In genomic region chr13:56752474-56753191, GRCm38 (mm10) we compare ENCODE assay signal across 8 mouse cellular contexts. TPM values are rescaled to one million over a fixed set of nuclear protein-coding genes. Genes with fewer than 3 reads are reported as not detected.
A peak's percentile ranks its signal among the peaks of the same experiment; 100 is the strongest.
DNase-seq lines count a peak whose midpoint lies in the region; ATAC-seq and TF ChIP-seq lines count a peak whose summit lies in the region.

No protein-coding gene starts in this region.

- peak overlapping the region; percentile 69 for H3K9ac ChIP-seq in lung, embryonic 16.5 days (ENCODE audit: low read length)
- H3K9ac ChIP-seq in embryonic facial prominence, embryonic 13.5 days: peak overlapping the region; percentile 72
- peak overlapping the region; percentile 51 for H3K9ac ChIP-seq in intestine, embryonic 16.5 days (ENCODE audit: low read depth, low read length)
- H3K9ac ChIP-seq in neural tube, embryonic 12.5 days: peak overlapping the region; percentile 52

- TF ChIP-seq POLR2A in lung, adult 2 months (IDR thresholded peaks at IDR 0.05; ENCODE audit: borderline replicate concordance, extremely low read depth, low read depth, low read length): no peak

- no peak for TF ChIP-seq CTCF in lung, adult 2 months (IDR thresholded peaks at IDR 0.05; ENCODE audit: insufficient read depth, low read length)

- 2% methylated on average over 40 of the region's 41 CpGs for WGBS in lung, embryonic 16.5 days
- 1% methylated on average over 39 of the region's 41 CpGs for WGBS in embryonic facial prominence, embryonic 13.5 days
- WGBS in intestine, embryonic 16.5 days: 3% methylated on average over 41 of the region's 41 CpGs
- under 1% methylated on average over 41 of the region's 41 CpGs for WGBS in neural tube, embryonic 12.5 days
- 12% methylated on average over 41 of the region's 41 CpGs for WGBS in lung, adult 2 months

- H3K9me3 ChIP-seq in lung, embryonic 16.5 days (ENCODE audit: control insufficient read depth, low read length): no peaks in the 10 kb centered on the region
- H3K9me3 ChIP-seq in embryonic facial prominence, embryonic 13.5 days: no peaks in the 10 kb centered on the region
- no peaks in the 10 kb centered on the region for H3K9me3 ChIP-seq in intestine, embryonic 16.5 days (ENCODE audit: control insufficient read depth, low read length)
- H3K9me3 ChIP-seq in neural tube, embryonic 12.5 days: no peaks in the 10 kb centered on the region

- H3K4me3 ChIP-seq in lung, embryonic 16.5 days (ENCODE audit: low read length): peak overlapping the region; percentile 52
- H3K4me3 ChIP-seq in embryonic facial prominence, embryonic 13.5 days: peak overlapping the region; percentile 54
- H3K4me3 ChIP-seq in intestine, embryonic 16.5 days (ENCODE audit: low read length): peak overlapping the region; percentile 51
- H3K4me3 ChIP-seq in neural tube, embryonic 12.5 days: peak overlapping the region; percentile 40
- H3K4me3 ChIP-seq in lung, adult 2 months (replicated peaks; ENCODE audit: extremely low read depth, low read depth, low read length): no peak overlapping the region

- no peak for DNase-seq in lung, adult 18-20 months
- DNase-seq in gastrocnemius, adult 8-10 months (ENCODE audit: low spot score in 2 of 2): no peak
- DNase-seq in gastrocnemius, postnatal 4 days (ENCODE audit: low spot score in 2 of 2): no peak
- no peak for DNase-seq in lung, adult 2 months

- H3K27ac ChIP-seq in lung, embryonic 16.5 days (ENCODE audit: low read length): no peak overlapping the region; the same call in 1 of the 2 replicates
- no peak overlapping the region for H3K27ac ChIP-seq in embryonic facial prominence, embryonic 13.5 days
- no peak overlapping the region for H3K27ac ChIP-seq in intestine, embryonic 16.5 days (ENCODE audit: low read length)
- H3K27ac ChIP-seq in neural tube, embryonic 12.5 days: no peak overlapping the region

- ATAC-seq in lung, embryonic 16.5 days (ENCODE audit: low read depth): no peak
- no peak for ATAC-seq in embryonic facial prominence, embryonic 13.5 days (ENCODE audit: insufficient number of reproducible peaks, insufficient read depth, low FRiP score, low TSS enrichment, low read depth)
- ATAC-seq in intestine, embryonic 16.5 days: no peak
- ATAC-seq in neural tube, embryonic 12.5 days (ENCODE audit: low FRiP score, low read depth): peak; percentile 25; the same call in 1 of the 2 replicates

- H3K36me3 ChIP-seq in lung, embryonic 16.5 days (ENCODE audit: control insufficient read depth, insufficient read depth, low read length): no peaks in the 10 kb centered on the region
- H3K36me3 ChIP-seq in embryonic facial prominence, embryonic 13.5 days: no peaks in the 10 kb centered on the region
- H3K36me3 ChIP-seq in intestine, embryonic 16.5 days (ENCODE audit: control insufficient read depth, insufficient read depth, low read length): no peaks in the 10 kb centered on the region
- H3K36me3 ChIP-seq in neural tube, embryonic 12.5 days: no peaks in the 10 kb centered on the region

- peak overlapping the region; percentile 94 for H3K4me2 ChIP-seq in lung, embryonic 16.5 days (ENCODE audit: low read depth, low read length)
- H3K4me2 ChIP-seq in embryonic facial prominence, embryonic 13.5 days: peak overlapping the region; percentile 99
- H3K4me2 ChIP-seq in intestine, embryonic 16.5 days (ENCODE audit: low read depth, low read length): peak overlapping the region; percentile 87
- H3K4me2 ChIP-seq in neural tube, embryonic 12.5 days (replicated peaks): peak overlapping the region; percentile 86

- H3K4me1 ChIP-seq in lung, embryonic 16.5 days (replicated peaks; ENCODE audit: control insufficient read depth, insufficient read depth, low read length): peaks cover 40% of the 10 kb centered on the region
- H3K4me1 ChIP-seq in embryonic facial prominence, embryonic 13.5 days: peaks cover 34% of the 10 kb centered on the region
- H3K4me1 ChIP-seq in intestine, embryonic 16.5 days (ENCODE audit: control insufficient read depth, insufficient read depth, low read length): peaks cover 17% of the 10 kb centered on the region
- peaks cover 20% of the 10 kb centered on the region for H3K4me1 ChIP-seq in neural tube, embryonic 12.5 days
- peaks cover 8% of the 10 kb centered on the region for H3K4me1 ChIP-seq in lung, adult 2 months (ENCODE audit: control insufficient read depth, insufficient read depth, low read length)

- H3K27me3 ChIP-seq in lung, embryonic 16.5 days (ENCODE audit: control insufficient read depth, insufficient read depth, low read depth, low read length): peaks cover 23% of the 10 kb centered on the region
- H3K27me3 ChIP-seq in embryonic facial prominence, embryonic 13.5 days: peaks cover 69% of the 10 kb centered on the region
- peaks cover 36% of the 10 kb centered on the region for H3K27me3 ChIP-seq in intestine, embryonic 16.5 days (replicated peaks; ENCODE audit: control insufficient read depth, insufficient read depth, low read length)
- peaks cover 64% of the 10 kb centered on the region for H3K27me3 ChIP-seq in neural tube, embryonic 12.5 days (replicated peaks)

RNA-seq across cellular contexts. Expression of gene Gm45623, which starts 1.0 kb away (rescaled TPM):
- polyA plus RNA-seq in lung, embryonic 16.5 days (2015; fragmentation: Nextera tagmentation; extraction: Ambion mirVana): 2.2 and 2.4 TPM in 2 replicates
- polyA plus RNA-seq in embryonic facial prominence, embryonic 13.5 days (2015; fragmentation: Nextera tagmentation; extraction: Ambion mirVana): 0.65 and 0.89 TPM in 2 replicates
- 0.27 and 0.43 TPM in 2 replicates for polyA plus RNA-seq in intestine, embryonic 16.5 days (2015; fragmentation: Nextera tagmentation; extraction: Ambion mirVana)
- 0.13 and 0.14 TPM in 2 replicates for polyA plus RNA-seq in neural tube, embryonic 12.5 days (2016; fragmentation: Nextera tagmentation; extraction: Ambion mirVana)
- total RNA-seq in gastrocnemius, adult 8-10 months (2022): not detected
- not detected for total RNA-seq in gastrocnemius, postnatal 4 days (2021)
- polyA plus RNA-seq in lung, adult 2 months (2012; rRNA removed): 0.07 and 0.12 TPM in 2 replicates

RNA-seq across cellular contexts. Expression of gene Smad5, which starts 49.8 kb away (rescaled TPM):
- polyA plus RNA-seq in lung, embryonic 16.5 days (2015; fragmentation: Nextera tagmentation; extraction: Ambion mirVana): 33.5 and 34.8 TPM in 2 replicates
- polyA plus RNA-seq in embryonic facial prominence, embryonic 13.5 days (2015; fragmentation: Nextera tagmentation; extraction: Ambion mirVana): 39.5 and 44.7 TPM in 2 replicates
- 14.5 and 15.3 TPM in 2 replicates for polyA plus RNA-seq in intestine, embryonic 16.5 days (2015; fragmentation: Nextera tagmentation; extraction: Ambion mirVana)
- polyA plus RNA-seq in neural tube, embryonic 12.5 days (2016; fragmentation: Nextera tagmentation; extraction: Ambion mirVana): 37.0 and 37.2 TPM in 2 replicates
- total RNA-seq in gastrocnemius, adult 8-10 months (2022): 10 to 100 TPM; 17.7 to 24.1 (median 20.7) TPM
- total RNA-seq in gastrocnemius, postnatal 4 days (2021): 10 to 100 TPM; 47.6 to 52.3 TPM
- 20.3 and 27.1 TPM in 2 replicates for polyA plus RNA-seq in lung, adult 2 months (2012; rRNA removed)
